Mouse (Mus musculus) midbrain, embryonic 14.5 days (tissue): ENCODE measurements around the gene Ttc29. TPM values are rescaled to one million over a fixed set of nuclear protein-coding genes. Genes with fewer than 3 reads are reported as not detected.
A peak's percentile ranks its signal among the peaks of the same experiment; 100 is the strongest.

ENCODE experiments used
- ATAC-seq: fragments of 200-750 bp; cut with Nextera tagmentation; 2 replicates; pipeline ENCODE4 v1.8.0; 2017; ENCODE audit warnings: moderate number of reproducible peaks, moderate library complexity; ENCODE audit not compliant: low FRiP score, low TSS enrichment
- DNase-seq: peaks from one replicate; pipeline ENCODE4 v3.0.0-alpha.2; 2015
- H3K27ac ChIP-seq: fragments of 300-500 bp; sonication (generic); replicated peaks from 2 replicates; pipeline ENCODE4 v1.5.1; 2014; ENCODE audit warnings: mild to moderate bottlenecking, low read depth, low read length, moderate library complexity
- H3K27me3 ChIP-seq: fragments of 300-500 bp; sonication (generic); 2 replicates; pipeline ENCODE4 v1.6.1; 2014; ENCODE audit warnings: low read length, control low read depth, mixed read lengths; ENCODE audit not compliant: control insufficient read depth, insufficient read depth
- H3K36me3 ChIP-seq: fragments of 300-500 bp; sonication (generic); 2 replicates; pipeline ENCODE4 v1.6.1; 2014; ENCODE audit warnings: low read length, control low read depth; ENCODE audit not compliant: control insufficient read depth, insufficient read depth
- H3K4me1 ChIP-seq: fragments of 300-500 bp; sonication (generic); 2 replicates; pipeline ENCODE4 v1.6.1; 2014; ENCODE audit warnings: mild to moderate bottlenecking, antibody characterized with exemption, low read length, control low read depth; ENCODE audit not compliant: control insufficient read depth, insufficient read depth
- H3K4me2 ChIP-seq: fragments of 300-500 bp; sonication (generic); 2 replicates; pipeline ENCODE4 v1.6.1; 2014; ENCODE audit warnings: mild to moderate bottlenecking, low read length, moderate library complexity
- H3K4me3 ChIP-seq: fragments of 300-500 bp; sonication (generic); replicated peaks from 2 replicates; pipeline ENCODE4 v1.5.1; 2014; ENCODE audit warnings: low read depth, low read length
- H3K9ac ChIP-seq: fragments of 300-500 bp; sonication (generic); replicated peaks from 2 replicates; pipeline ENCODE4 v1.6.1; 2014; ENCODE audit warnings: mild to moderate bottlenecking, low read length, moderate library complexity
- H3K9me3 ChIP-seq: fragments of 300-500 bp; sonication (generic); 2 replicates; pipeline ENCODE4 v1.6.1; 2016; ENCODE audit warnings: low read length, control low read depth, mixed read lengths; ENCODE audit not compliant: control insufficient read depth
- WGBS: fragments of 180-500 bp; shearing (Covaris S2); extraction: QIAGEN DNeasy Blood & Tissue Kit; methylation state at CpG from one replicate; pipeline ENCODE4 v1.1.7; 2014; 5-methylcytosine and 5-hydroxymethylcytosine counted together
- polyA plus RNA-seq: library from polyadenylated mRNA; unstranded; fragments of >200 nt; fragmentation: Nextera tagmentation; extraction: Ambion mirVana; gene quantifications from 2 replicates; pipeline ENCODE4 v1.2.1, GENCODE M21; 2014

The Ttc29 gene
- polyA plus RNA-seq, 1 experiment from 2014 or later: 0.45 TPM

- no peaks in the 10 kb centered on the region for H3K9me3 ChIP-seq
- no peaks in the 10 kb centered on the region for H3K36me3 ChIP-seq
- no peak overlapping the region for H3K27ac ChIP-seq
- H3K4me3 ChIP-seq: no peak overlapping the region
- no peak overlapping the region for H3K4me2 ChIP-seq
- DNase-seq (no peak), ATAC-seq (no peak)
- H3K4me1 ChIP-seq: peaks cover 7% of the 10 kb centered on the region
- WGBS: 40% methylated on average over 3 of the region's 3 CpGs
- H3K9ac ChIP-seq: no peak overlapping the region
- H3K27me3 ChIP-seq: no peaks in the 10 kb centered on the region
Measured at GRCm38 (mm10) chr8:78266231-78266630, 53.1 kb downstream of the Ttc29 start.

- Histone ChIP-seq H3K9me3 (no peaks in the 10 kb centered on the region), H3K4me1 (peaks cover 15% of the 10 kb centered on the region), H3K4me3 (no peak overlapping the region), H3K9ac (no peak overlapping the region), H3K36me3 (no peaks in the 10 kb centered on the region), H3K4me2 (peak overlapping the region; percentile 27), H3K27me3 (no peaks in the 10 kb centered on the region), H3K27ac (no peak overlapping the region)
- peak; percentile 62 for DNase-seq
- ATAC-seq: peak; percentile 68
- WGBS: 4% methylated on average over 7 of the region's 7 CpGs
Measured at GRCm38 (mm10) chr8:78267894-78268411, 54.9 kb downstream of the Ttc29 start.

DNA sequence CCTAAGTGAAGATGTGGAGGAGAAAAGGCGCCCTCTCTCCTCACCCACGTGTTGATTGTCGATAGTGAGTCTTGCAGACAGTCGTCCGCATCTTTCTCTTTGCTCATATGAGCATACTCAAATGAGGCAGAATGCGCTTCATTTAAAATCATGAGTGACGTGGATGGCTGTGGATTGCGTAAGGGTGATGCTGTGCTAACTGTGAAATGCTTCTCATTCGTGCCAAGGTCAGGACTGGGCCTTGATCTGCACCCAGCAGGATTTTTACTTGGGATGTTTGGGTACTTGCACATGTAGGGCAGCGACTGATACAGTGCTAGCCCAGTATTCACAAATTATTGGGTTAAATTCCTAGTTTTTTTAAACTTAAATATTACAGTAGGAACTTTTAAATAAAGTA lies 56.2 kb downstream of the Ttc29 start:
- no peak for ATAC-seq
- WGBS: 87% methylated on average over 10 of the region's 10 CpGs
- no peak overlapping the region for H3K9ac ChIP-seq
- peaks cover 15% of the 10 kb centered on the region for H3K4me1 ChIP-seq
- no peak for DNase-seq
- H3K9me3 ChIP-seq: no peaks in the 10 kb centered on the region
- H3K4me2 ChIP-seq: no peak overlapping the region
- no peak overlapping the region for H3K4me3 ChIP-seq
- H3K27ac ChIP-seq: no peak overlapping the region
- no peaks in the 10 kb centered on the region for H3K27me3 ChIP-seq
- H3K36me3 ChIP-seq: no peaks in the 10 kb centered on the region

- 61% methylated on average over 5 of the region's 5 CpGs for WGBS
- no peak overlapping the region for H3K4me2 ChIP-seq
- H3K27ac ChIP-seq: no peak overlapping the region
- DNase-seq: no peak
- no peaks in the 10 kb centered on the region for H3K27me3 ChIP-seq
- no peak overlapping the region for H3K4me3 ChIP-seq
- H3K9ac ChIP-seq: no peak overlapping the region
- H3K36me3 ChIP-seq: no peaks in the 10 kb centered on the region
- H3K9me3 ChIP-seq: no peaks in the 10 kb centered on the region
- H3K4me1 ChIP-seq: peaks cover 15% of the 10 kb centered on the region
- ATAC-seq: no peak
Measured at GRCm38 (mm10) chr8:78271391-78271790, 58.3 kb downstream of the Ttc29 start.

DNA sequence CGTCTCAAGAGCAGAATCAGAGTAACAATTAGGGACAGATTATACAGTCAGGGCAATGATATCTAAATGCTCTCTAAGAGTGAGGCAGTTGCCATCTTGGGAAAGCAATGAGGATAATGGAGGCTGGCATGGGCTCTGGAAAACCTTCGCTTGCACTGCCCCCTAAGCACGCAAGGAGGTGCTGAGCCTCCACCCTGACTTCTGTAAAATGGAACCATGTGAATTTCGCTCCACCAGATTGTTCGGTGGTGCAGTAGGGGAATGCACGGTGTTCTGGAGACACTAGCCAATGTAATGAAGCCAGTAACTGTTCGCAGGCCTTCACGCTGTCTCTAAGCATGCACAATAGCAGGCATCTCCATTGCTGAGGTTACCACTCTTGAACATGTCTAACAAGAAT lies 63.0 kb downstream of the Ttc29 start:
- DNase-seq: no peak
- 89% methylated on average over 8 of the region's 8 CpGs for WGBS
- peaks cover 8% of the 10 kb centered on the region for H3K4me1 ChIP-seq
- ATAC-seq: no peak
- H3K4me3 ChIP-seq: no peak overlapping the region
- H3K9ac ChIP-seq: no peak overlapping the region
- H3K9me3 ChIP-seq: no peaks in the 10 kb centered on the region
- no peak overlapping the region for H3K27ac ChIP-seq
- H3K27me3 ChIP-seq: no peaks in the 10 kb centered on the region
- no peaks in the 10 kb centered on the region for H3K36me3 ChIP-seq
- H3K4me2 ChIP-seq: no peak overlapping the region

DNA sequence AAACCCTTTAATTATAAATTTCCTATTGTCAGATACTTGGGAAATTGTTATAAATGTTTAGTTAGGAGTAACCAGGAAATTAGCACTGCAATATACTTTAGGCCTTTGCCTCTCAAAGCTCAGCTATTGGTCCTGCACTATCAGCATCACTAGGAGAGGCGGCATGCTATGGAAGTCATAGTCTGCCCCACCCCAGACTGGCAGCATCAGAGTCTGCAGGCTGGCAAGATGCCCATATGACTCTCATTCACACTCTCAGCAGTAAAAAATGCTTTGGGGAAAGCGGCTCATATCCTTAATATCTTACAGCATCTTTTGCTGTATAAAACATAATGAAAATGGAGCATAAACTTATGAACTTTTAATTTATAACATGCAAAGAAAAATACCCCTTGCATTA lies 64.3 kb downstream of the Ttc29 start:
- ATAC-seq (no peak), DNase-seq (peak; percentile 19)
- no peak overlapping the region for H3K9ac ChIP-seq
- H3K4me1 ChIP-seq: no peaks in the 10 kb centered on the region
- no peak overlapping the region for H3K4me3 ChIP-seq
- H3K27me3 ChIP-seq: no peaks in the 10 kb centered on the region
- H3K9me3 ChIP-seq: no peaks in the 10 kb centered on the region
- H3K4me2 ChIP-seq: no peak overlapping the region
- H3K36me3 ChIP-seq: no peaks in the 10 kb centered on the region
- H3K27ac ChIP-seq: no peak overlapping the region
- WGBS: 81% methylated on average over 2 of the region's 2 CpGs

DNA sequence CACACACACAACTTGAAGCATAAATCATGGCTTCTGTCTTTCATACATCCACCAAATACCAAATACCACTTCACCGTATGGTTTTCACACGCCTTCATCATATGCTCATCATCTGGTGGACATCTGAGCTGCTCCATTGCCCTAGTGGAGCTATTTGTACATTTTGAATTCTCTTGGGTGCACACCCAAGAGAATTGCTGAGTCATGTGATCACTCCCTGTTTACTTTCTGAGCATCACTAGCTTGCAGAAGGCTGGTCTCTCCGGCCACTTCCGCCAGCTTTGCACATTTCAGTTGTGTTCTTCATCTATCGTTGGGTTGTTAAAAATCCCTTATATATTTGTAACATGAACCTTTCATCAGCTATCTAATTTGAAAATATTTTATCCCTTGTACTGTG lies 65.5 kb downstream of the Ttc29 start:
- no peak for DNase-seq
- Histone ChIP-seq H3K36me3 (no peaks in the 10 kb centered on the region), H3K9ac (no peak overlapping the region), H3K4me2 (no peak overlapping the region), H3K27ac (no peak overlapping the region), H3K27me3 (no peaks in the 10 kb centered on the region), H3K4me1 (no peaks in the 10 kb centered on the region), H3K4me3 (no peak overlapping the region), H3K9me3 (no peaks in the 10 kb centered on the region)
- ATAC-seq: no peak
- WGBS: 94% methylated on average over 5 of the region's 5 CpGs

GRCm38 (mm10) chr8:78284805-78285204 lies 71.7 kb downstream of the Ttc29 start:
- H3K9me3 ChIP-seq: no peaks in the 10 kb centered on the region
- no peak overlapping the region for H3K4me3 ChIP-seq
- H3K9ac ChIP-seq: no peak overlapping the region
- H3K4me2 ChIP-seq: no peak overlapping the region
- 43% methylated on average over 2 of the region's 2 CpGs for WGBS
- DNase-seq (no peak), ATAC-seq (no peak)
- no peaks in the 10 kb centered on the region for H3K27me3 ChIP-seq
- no peaks in the 10 kb centered on the region for H3K4me1 ChIP-seq
- no peaks in the 10 kb centered on the region for H3K36me3 ChIP-seq
- H3K27ac ChIP-seq: no peak overlapping the region

GRCm38 (mm10) chr8:78285366-78285765 lies 72.3 kb downstream of the Ttc29 start:
- no peak for DNase-seq
- Histone ChIP-seq H3K9ac (no peak overlapping the region), H3K27ac (no peak overlapping the region), H3K4me1 (no peaks in the 10 kb centered on the region), H3K9me3 (no peaks in the 10 kb centered on the region), H3K27me3 (no peaks in the 10 kb centered on the region), H3K4me2 (no peak overlapping the region), H3K36me3 (no peaks in the 10 kb centered on the region), H3K4me3 (no peak overlapping the region)
- ATAC-seq: no peak
- 82% methylated on average over 4 of the region's 4 CpGs for WGBS
